Mouse (Mus musculus) thymus, postnatal 10 days (tissue): ENCODE measurements around the gene Cdrt4.

Experiments used
- DNase-seq, 2 experiments: peaks; one replicate each; pipeline ENCODE4 v3.0.0; 2021; ENCODE audit warnings: low spot score in 2 of 2

The Cdrt4 gene

DNA sequence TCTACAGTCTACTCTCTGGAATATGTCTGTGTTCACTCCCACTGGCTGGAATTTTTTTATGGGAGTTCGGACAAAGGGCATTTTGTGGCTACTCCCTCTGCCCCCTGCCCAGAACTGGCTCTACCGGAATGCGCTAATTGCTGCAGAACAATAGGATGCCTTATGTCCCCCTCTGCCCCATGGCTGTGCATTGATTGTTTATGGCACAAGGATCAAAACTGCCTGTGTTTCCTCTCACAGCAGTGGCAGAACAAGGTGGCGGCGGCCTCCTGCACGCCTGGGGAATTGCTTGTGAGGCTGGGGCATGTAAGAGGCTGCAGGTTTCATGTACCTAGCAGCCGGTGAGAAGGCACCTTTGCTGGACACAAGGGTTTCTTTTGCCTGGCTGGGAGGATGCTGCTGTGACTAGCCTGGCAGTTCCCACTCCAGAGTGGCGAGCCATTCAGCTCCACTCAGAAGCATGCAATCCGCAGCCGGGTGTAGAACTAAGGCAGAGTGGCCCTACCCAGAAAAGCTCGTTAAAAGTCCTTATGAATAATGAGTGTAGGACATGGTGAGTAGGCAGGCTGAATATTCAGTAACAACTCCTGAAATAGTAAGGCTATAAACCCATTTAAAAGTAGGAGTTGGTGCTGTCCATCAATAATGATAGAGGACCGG lies 89.1 kb downstream of the Cdrt4 start:
- no peak for DNase-seq
